Mouse (Mus musculus) thymus, postnatal 0 days (tissue): ENCODE measurements around the gene Pld6. TPM values are rescaled to one million over a fixed set of nuclear protein-coding genes. Genes with fewer than 3 reads are reported as not detected.

Source experiments
- DNase-seq: peaks from one replicate; pipeline ENCODE4 v3.0.0-alpha.2; 2015; ENCODE audit warnings: low spot score
- polyA plus RNA-seq: library from polyadenylated mRNA; unstranded; fragments of >200 nt; fragmentation: Nextera tagmentation; extraction: Ambion mirVana; gene quantifications from 2 replicates; pipeline ENCODE4 v1.2.1, GENCODE M21; 2015

Gene Pld6
- polyA plus RNA-seq, 1 experiment from 2014 or later: 1.6 TPM

DNA sequence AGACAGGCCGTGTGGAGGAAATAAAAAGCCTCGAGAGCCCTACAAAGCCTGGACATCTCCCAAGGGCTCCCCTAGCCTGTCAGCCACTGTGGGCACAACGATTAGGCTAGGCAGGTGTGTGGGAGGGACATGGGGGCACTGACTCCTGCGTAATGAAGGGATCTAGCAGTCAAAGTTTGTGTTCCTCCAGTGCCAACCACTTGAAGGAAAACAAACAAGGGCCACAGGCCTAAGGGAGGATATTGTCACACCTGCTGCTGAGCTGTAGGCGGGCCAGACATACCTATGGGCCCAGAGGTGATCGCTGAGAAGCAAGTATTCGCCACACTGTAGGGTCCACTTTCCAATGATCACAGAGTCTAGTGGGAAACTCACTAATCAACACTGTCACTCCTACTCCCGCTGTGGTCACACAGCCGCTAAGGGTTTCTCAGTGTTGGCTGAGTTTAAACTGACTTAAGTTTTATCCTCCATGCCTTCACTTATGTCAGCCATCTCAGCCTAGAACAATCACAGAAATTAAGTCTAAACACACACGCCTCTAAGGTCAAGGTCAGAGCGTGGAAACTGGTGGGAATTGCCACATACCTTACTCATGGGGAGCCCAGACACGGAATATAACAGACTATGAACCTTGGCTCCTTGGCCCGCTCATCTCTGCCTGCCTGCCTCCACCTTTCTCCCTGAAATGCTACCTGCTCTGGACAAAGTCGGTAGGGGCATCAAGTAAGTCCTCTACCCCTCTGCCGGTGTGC lies 824 bp downstream of the Pld6 start:
- DNase-seq: no peak

DNA sequence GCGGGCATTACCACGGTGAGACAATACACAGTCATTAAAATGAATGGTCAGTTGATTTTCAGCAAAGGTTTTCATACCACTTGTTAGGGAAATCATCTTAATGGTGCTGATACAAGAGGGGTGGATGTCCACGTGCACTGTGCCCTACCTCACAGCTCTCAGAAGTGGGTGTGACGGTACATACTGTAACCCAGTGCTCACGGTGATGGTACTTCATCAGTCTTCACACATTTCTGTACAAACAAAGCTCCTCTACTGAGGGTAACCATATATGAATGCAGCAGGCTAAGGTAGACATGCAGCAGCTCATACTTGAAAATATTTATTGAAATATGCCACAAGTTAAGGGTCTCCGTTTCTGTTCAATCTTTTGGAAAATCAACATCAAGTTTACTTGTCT lies 3.9 kb downstream of the Pld6 start:
- DNase-seq: no peak

DNA sequence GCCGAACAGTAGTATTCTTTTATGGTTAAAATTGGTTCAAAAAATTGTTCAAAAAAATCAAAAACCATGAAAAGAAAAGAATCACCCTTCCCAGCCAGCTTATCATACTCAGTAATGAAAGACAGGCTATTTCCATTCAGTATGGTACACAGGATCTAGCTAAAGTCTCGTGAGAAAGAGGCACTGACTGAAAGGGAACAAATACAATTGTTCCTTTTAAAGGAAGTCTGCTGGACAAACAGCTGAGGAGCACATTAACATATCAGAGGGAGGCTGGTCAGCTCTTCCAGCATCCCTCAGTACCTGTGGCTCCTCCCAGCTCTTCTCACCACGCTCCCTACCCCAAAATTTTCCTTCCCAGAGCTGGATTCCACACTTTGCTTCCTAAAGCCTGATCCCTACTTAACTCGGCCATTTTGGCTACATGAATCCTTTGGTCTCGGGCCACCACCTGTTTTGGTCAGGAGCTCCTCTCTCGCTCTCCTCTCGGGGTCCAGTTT lies 5.3 kb downstream of the Pld6 start:
- DNase-seq: no peak

DNA sequence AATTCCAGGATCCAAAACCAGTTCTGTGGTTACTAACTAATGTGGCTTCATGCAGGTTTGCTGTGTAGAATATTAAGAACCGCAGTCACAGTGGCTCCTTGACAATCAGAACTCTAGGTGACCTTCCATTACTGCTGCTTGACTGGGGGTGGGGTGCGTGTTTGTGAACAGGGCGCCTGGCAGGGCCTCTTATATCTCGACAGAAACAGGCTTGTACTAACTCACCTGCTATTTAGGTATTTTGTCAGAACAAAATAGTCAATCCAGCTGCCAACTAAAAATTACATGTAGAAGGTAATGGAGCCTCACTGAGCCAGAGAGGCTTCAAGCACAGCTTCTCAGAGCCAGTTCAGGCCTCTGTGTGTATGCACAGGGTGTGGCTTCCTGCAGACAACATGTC lies 7.2 kb downstream of the Pld6 start:
- DNase-seq: no peak

DNA sequence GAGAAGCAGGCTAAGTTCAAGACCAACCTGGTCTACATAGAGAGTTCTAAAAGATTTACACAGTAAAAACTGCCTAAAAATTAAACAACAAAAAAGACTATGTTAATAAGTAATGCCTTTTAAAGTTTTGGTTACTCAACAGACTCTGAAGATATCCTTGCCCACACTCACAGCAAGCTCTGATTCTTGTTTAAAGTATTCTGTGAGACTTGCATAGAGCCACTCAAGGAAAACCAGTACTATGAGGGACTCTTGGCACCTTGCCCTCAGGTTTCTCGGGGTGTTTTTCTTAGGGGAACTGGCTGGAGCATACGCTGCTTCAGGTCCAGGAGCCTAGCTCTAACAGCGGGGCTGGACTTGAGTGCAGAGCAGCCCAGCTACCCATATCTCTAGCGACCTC lies 8.0 kb downstream of the Pld6 start:
- no peak for DNase-seq

DNA sequence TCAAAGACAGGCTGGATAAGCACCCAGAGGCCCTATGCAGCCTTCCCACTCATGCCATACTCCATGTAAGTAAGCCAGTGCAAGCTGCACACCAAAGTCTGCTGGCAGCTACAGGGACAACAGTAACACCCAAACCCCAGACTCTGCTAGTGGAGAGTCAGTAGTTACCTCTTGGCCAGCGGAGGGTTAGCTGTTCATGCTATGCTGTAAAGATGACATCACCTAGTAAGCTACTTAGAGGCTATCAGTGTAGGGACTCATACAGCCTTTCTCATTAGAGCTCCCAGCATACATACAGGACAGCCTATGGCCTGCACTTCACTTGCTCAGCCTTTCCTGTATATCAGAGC lies 8.6 kb downstream of the Pld6 start:
- no peak for DNase-seq

DNA sequence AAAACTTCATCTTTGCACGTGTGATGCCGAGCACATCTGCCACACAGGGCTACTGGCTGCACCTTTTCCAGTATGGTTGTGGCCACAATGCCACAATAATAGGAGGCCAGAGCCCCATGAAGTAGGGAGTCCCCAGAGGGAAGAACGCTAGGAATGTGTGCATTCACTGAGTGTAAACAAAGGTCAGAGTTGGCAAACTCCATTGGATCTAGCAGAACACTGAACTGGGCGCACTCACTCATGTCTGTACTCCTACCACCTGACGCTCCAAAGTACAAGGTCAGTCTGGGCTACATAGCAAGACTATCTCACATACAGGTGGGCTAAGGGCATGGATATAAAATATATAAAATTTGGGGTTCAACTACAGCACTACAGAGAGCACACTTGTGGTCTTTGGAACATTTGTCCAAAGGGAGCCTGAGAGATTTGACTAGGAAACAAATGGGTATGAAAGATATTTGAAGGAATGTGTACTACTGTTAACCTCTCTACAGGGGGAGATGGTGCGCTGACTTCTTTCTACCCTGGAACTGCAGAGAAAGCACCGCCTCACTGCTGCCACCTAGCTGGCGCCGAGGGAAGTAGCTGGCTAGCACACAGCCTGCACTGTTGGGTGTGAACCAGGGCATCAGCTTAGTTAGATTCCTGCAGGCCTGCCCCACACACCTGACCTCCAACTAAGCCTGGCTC lies 9.1 kb downstream of the Pld6 start:
- DNase-seq: peak; percentile 89

DNA sequence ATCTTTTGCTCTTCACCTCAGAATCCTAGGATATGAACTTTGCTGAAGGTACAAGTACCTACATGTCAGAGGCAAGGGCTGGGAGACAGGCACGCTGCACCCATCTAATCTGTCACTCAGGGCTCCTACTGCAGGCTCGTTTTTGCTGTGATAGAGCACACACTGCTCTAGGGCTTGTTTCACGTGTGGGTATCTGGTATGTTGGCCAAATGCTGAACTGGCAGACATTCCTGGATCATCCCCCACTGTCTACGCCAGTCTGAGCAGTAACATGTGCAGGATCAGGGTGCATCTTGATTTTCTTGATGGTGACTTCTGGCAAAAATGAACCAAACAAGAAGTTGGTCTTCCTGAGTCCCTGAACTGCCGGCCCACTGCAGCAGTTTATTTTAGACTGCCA lies 10.2 kb downstream of the Pld6 start:
- no peak for DNase-seq

DNA sequence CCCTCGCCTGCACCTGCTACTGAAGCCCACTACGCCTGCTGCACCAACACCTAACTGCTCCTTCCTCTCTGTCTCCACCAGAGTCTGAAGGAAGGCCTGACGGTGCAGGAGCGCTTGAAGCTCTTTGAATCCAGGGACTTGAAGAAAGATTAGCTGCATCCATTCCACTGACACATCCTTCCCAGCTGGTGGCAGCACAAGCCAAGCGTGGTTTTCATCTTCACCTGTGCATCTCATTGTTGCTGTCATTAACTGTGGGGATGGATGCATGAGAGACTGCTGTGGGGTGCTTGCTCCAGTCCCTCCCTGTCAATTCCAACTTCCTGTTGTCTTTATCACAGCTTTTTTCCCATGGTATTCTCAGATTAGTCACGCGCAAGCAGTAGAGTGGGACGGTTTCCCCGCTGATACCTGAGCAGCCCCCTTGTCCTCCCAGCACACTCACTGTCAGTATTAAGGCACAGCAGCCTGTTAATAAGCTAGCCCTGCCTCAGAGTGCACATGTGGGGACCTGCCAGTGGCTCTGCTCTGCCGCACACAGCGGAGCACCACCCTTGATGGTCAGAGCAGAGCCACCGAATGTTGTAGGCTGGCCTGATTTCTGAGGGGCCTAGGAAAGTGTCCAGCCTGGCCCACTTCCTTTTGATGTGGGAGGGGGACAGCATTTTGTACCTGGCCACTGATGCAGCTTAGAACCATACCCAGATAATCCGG lies 11.9 kb downstream of the Pld6 start:
- DNase-seq: no peak

DNA sequence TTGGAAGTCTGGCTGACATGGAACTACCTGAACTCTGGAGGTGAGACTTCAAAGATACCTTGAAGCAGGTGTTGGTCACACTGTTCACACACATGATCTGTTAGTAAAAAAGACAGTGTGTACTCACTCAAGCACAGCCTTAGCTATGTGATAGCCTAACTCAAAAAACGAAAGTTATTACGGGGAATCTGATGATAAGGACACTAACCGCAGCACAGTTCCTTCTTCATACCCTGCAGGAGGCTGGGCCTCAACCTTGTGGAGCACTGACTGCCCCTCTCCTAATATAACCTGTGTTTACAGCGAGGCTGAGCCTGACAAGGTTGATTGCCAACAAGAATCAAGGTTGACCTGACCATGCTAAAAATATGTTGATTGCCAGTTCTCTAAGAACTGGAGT lies 12.9 kb downstream of the Pld6 start:
- DNase-seq: no peak

DNA sequence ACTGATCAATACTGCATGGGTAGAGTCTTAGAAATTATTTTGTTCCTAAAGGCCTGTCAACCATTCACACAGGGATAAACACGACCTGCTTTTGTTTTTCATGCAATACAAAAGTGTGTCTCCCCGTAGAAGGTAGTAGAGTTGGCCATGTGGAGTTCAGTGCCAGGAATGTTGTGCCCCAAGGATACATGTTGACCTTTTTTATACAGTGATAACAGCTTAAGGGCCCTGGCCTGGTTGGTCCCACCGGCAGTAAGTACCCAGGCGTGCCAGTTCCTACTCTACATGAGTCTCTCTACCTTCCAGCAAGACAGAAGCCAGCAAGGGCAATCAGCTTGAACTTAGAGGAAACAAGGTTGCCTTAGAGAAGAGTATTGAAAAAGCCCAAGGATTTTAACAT lies 14.5 kb downstream of the Pld6 start:
- no peak for DNase-seq

DNA sequence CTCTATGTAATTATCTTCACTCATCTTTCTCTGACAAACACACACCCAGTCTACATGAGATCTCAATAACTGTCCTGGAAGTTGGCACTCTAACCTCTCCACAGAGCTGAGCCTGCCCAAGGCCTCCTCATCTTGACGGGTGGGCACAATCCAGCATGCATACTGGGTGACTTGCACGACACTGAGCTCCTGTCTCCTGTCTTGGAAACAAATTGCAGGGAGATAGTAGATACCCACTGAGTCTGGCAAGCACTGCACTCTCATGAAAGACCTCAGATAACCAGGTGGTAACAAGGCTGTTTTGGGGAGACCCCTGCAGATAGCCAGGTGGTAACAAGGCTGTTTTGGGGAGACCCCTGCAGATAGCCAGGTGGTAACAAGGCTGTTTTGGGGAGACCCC lies 15.2 kb downstream of the Pld6 start:
- DNase-seq: no peak

DNA sequence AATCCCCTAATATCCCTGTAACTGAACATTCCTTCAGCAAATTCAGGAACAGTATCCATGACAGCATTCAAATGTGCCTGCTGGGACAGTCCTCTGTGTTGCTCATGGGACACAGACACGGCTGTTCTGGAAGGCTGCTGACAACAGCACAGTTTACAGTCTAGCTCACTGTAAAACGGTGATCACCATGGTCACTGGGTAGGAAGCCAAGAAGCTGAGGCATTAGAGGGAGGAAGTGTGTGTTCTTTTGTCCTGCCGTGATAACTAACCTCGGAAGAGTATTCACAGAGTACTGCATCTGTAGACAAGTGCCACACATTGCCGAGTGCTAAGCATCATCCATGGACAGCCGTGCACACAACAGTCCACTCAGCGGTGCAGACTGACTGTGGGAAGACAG lies 16.7 kb downstream of the Pld6 start:
- no peak for DNase-seq

DNA sequence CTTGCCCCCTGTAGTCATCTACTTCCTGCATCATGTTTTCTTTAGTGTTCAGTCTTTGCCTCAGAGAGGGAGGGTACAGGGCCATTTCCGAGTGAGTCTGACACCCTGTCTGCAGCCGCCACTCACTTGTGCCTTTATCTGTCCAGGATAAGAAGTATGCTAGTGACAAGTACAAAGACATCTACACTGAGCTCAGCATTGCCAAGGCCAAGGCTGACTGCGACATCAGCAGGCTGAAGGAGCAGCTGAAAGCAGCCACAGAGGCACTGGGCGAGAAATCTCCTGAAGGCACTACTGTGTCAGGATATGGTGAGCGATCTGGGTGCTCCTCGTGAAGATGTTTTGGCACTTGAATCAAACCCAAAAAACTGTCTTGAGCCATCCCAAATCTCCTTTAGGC lies 17.7 kb downstream of the Pld6 start:
- no peak for DNase-seq

DNA sequence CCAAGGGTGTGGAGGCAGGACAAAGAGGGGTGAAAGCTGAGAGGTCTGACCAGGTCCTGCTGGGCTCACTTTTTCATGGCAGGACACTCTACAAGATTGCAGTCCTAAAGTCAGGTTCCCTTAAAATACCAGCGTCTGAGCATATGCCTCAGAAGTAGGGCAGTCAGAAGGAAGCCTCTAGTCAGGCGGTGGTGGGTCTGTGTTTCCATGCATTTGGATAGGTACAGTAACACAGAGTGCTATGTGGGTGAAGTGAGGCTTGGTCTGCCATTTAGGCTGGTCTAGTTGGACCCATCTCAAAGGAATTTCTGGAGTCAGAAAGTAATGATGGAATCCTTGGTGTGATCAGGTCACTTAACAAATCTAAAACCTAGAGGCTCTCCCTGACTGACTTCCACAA lies 18.1 kb downstream of the Pld6 start:
- no peak for DNase-seq

DNA sequence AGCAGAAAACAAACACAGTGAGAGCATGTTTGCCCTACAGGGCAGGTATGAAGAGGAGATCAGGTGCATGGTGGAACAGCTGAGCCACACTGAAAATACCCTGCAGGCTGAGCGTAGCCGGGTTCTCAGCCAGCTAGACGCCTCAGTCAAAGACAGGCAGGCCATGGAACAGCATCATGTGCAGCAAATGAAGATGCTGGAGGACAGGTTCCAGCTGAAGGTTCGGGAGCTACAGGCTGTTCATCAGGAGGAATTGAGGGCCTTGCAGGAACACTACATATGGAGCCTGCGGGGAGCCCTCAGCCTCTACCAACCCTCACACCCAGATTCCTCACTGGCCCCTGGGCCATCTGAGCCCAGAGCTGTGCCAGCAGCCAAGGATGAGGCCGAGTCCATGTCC lies 26.6 kb downstream of the Pld6 start:
- DNase-seq: no peak

DNA sequence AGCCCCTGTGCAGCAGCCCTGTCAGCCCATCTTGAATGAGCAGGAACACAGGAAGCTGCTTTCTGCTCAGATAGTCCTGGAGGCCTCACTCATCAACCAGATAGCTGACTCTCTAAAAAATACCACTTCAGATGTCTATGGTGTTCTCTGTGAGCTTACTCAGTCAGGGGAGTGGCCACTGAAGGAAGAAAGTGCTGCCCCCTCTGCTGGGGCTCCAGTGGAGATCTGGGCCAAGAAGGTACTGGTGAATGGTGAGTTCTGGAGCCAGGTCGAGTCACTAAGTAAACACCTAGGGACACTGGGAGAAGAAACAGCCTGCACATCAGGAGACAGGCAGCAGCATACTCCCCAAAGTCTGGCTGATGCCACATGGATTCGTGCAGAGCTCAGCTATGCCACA lies 27.8 kb downstream of the Pld6 start:
- DNase-seq: no peak

DNA sequence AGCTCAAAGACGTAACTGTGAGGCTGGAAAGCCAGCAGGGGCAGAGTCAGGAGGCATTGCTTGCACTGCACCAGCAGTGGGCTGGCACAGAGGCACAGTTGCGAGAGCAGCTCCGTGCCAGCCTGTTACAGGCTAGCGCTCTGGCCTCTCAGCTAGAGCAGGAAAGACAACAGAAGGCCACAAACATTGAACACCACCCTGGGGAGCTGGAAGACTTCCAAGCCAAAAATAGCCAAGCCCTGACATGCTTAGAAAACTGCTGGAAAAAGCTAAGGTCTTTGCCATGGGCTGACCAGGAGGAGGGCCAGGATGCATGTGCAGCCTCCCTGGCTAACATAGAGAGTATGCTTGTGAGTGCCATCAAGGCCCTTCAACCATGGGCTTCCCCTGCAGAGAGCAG lies 28.3 kb downstream of the Pld6 start:
- no peak for DNase-seq

DNA sequence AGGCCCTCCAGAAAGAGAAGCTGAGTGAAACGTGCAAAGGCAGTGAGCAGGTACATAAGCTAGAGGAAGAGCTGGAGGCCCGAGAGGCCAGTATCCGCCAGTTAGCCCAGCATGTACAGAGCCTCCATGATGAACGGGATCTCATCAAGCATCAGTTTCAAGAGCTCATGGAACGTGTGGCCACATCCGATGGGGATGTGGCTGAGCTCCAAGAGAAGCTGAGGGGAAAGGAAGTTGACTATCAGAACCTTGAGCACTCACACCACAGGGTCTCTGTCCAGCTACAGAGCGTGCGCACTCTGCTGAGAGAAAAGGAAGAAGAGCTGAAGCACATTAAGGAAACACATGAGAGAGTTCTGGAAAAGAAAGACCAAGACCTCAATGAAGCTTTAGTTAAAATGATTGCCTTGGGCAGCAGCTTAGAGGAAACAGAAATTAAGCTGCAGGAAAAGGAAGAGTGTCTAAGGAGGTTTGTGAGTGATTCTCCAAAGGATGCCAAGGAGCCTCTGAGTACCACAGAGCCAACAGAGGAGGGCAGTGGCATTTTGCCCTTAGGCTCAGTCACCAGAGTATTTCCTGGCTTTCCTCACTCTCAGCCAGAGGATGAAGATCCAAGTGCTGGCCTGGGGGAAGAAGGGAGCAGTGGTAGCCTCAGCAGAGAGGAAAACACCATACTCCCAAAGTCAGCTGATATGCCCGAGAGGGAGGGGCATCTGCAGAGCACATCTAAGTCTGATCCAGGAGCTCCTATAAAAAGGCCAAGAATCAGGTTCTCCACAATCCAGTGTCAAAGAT lies 29.1 kb downstream of the Pld6 start:
- no peak for DNase-seq

DNA sequence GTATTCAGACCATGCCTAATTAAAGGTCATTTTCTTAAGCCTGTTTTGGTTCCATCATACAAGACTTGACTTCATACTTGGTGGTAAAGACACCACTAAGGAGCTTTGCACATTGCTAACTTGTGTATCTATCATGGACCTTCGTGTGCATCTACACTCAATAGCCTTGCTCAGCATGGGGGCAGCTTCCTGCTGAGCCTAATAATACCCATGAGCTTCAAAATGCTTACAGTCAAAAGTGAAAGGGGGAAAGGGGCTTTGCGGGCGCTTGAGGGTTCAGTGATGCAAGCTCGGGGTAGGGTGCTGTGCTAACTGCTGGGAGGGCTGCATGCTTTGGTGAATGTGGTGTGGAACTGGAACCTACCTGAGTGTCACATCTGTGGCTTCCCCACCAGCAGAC lies 31.1 kb downstream of the Pld6 start:
- DNase-seq: no peak

DNA sequence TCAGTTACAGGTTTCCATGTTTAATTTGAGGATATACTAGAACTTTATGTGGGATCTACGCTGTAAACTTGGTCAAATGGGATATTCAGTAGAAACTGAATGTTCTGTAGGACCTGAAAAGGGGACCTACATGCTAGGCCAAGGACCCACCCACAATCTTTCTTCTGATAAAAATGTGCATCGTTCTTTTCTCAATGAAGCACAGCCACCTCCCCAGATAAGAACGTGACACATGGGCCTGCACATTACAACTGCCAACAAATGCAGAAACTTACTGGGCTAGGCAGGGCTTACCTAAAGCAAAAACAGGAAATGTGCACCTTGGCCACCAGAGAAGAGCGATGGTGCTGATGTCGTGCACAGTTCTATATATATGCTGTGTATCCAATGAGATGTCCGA lies 32.9 kb downstream of the Pld6 start:
- no peak for DNase-seq

DNA sequence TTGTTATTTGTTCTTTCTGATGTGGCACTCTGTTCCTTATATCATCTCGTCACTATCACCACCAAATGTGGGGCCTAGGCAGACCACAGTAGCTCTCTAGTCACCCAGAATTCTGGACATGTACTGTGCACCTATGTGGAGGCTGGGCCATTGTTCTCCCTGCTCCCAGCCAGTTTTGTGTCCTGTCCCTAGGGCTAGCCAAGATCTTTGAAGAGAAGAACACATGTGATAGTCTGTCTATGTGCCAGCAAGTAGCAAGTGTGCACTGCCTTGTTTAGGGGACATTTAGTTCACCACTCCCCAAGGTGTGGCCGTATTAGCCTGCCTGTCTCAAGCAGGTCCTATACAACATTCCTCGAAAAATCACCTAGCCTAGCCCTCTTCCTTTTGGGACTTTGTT lies 38.4 kb downstream of the Pld6 start:
- DNase-seq: no peak
